Mouse (Mus musculus): ENCODE results near the gene Iqcc. TPM values are rescaled to one million over a fixed set of nuclear protein-coding genes. Genes with fewer than 3 reads are reported as not detected.

Gene Iqcc
- polyA plus RNA-seq, 1 experiment from 2014 or later: 34.8 TPM

GRCm38 (mm10) chr4:129617121-129617641 lies 1.7 kb downstream of the Iqcc start:
- 97% methylated on average over 7 of the region's 7 CpGs for WGBS
- Histone ChIP-seq H3K36me3 (replicated peaks) (peaks cover 26% of the 10 kb centered on the region), H3K4me3 (no peak overlapping the region), H3K4me1 (peaks cover 21% of the 10 kb centered on the region), H3K27me3 (ENCODE audit: poor library complexity, severe bottlenecking) (no peaks in the 10 kb centered on the region), H3K27ac (no peak overlapping the region), H3K9me3 (no peaks in the 10 kb centered on the region)
- DNase-seq (ENCODE audit: extremely low spot score, low spot score): no peak

- 91% methylated on average over 3 of the region's 3 CpGs for WGBS
- H3K27ac ChIP-seq: no peak overlapping the region
- DNase-seq (ENCODE audit: extremely low spot score, low spot score): no peak
Observed at GRCm38 (mm10) chr4:129616631-129617030, 2.3 kb downstream of the Iqcc start.

GRCm38 (mm10) chr4:129615801-129616290 lies 3.1 kb downstream of the Iqcc start:
- H3K27ac ChIP-seq: no peak overlapping the region
- 94% methylated on average over 9 of the region's 9 CpGs for WGBS
- no peaks in the 10 kb centered on the region for H3K9me3 ChIP-seq
- no peaks in the 10 kb centered on the region for H3K27me3 ChIP-seq (ENCODE audit: poor library complexity, severe bottlenecking)
- no peak for DNase-seq (ENCODE audit: extremely low spot score, low spot score)
- H3K4me1 ChIP-seq: peaks cover 18% of the 10 kb centered on the region
- no peak overlapping the region for H3K4me3 ChIP-seq
- H3K36me3 ChIP-seq (replicated peaks): peaks cover 26% of the 10 kb centered on the region

More at GRCm38 (mm10) chr4:129616631-129617030, 2.3 kb downstream of the Iqcc start:
- no peaks in the 10 kb centered on the region for H3K27me3 ChIP-seq (ENCODE audit: poor library complexity, severe bottlenecking)
- peaks cover 18% of the 10 kb centered on the region for H3K4me1 ChIP-seq
- no peaks in the 10 kb centered on the region for H3K9me3 ChIP-seq
- H3K4me3 ChIP-seq: no peak overlapping the region; the same call in 1 of the 2 replicates
- peaks cover 26% of the 10 kb centered on the region for H3K36me3 ChIP-seq (replicated peaks)

- DNase-seq (ENCODE audit: extremely low spot score, low spot score): no peak
- no peak within 1 kb of the TSS for H3K27ac ChIP-seq
- WGBS: 88% methylated on average over 6 of the region's 6 CpGs
Observed at GRCm38 (mm10) chr4:129614093-129614492, 4.8 kb downstream of the Iqcc start, which contains the start of gene Dcdc2b. TSS of gene Dcdc2b (minus strand) at chr4:129614257.

GRCm38 (mm10) chr4:129610472-129610871 lies 8.4 kb downstream of the Iqcc start:
- Histone ChIP-seq H3K27ac (no peak overlapping the region), H3K4me1 (peaks cover 4% of the 10 kb centered on the region; the same call in 1 of the 2 replicates), H3K27me3 (ENCODE audit: poor library complexity, severe bottlenecking) (no peaks in the 10 kb centered on the region), H3K36me3 (replicated peaks) (peaks cover 54% of the 10 kb centered on the region), H3K9me3 (no peaks in the 10 kb centered on the region), H3K4me3 (no peak overlapping the region)
- no peak for DNase-seq (ENCODE audit: extremely low spot score, low spot score)
- WGBS: 75% methylated on average over 4 of the region's 4 CpGs

More at GRCm38 (mm10) chr4:129614093-129614492, 4.8 kb downstream of the Iqcc start, which contains the start of gene Dcdc2b:
- no peaks in the 10 kb centered on the region for H3K27me3 ChIP-seq (ENCODE audit: poor library complexity, severe bottlenecking)
- peaks cover 14% of the 10 kb centered on the region for H3K4me1 ChIP-seq
- no peak within 1 kb of the TSS for H3K4me3 ChIP-seq
- H3K9me3 ChIP-seq: no peaks in the 10 kb centered on the region
- H3K36me3 ChIP-seq (replicated peaks): peaks cover 43% of the 10 kb centered on the region

GRCm38 (mm10) chr4:129610026-129610425 lies 8.9 kb downstream of the Iqcc start:
- no peak overlapping the region for H3K4me3 ChIP-seq
- no peak for DNase-seq (ENCODE audit: extremely low spot score, low spot score)
- H3K4me1 ChIP-seq: peaks cover 4% of the 10 kb centered on the region; the same call in 1 of the 2 replicates
- peaks cover 58% of the 10 kb centered on the region for H3K36me3 ChIP-seq (replicated peaks)
- no peaks in the 10 kb centered on the region for H3K27me3 ChIP-seq (ENCODE audit: poor library complexity, severe bottlenecking)
- H3K27ac ChIP-seq: no peak overlapping the region
- H3K9me3 ChIP-seq: no peaks in the 10 kb centered on the region
- 78% methylated on average over 4 of the region's 4 CpGs for WGBS

GRCm38 (mm10) chr4:129609139-129609631 lies 9.7 kb downstream of the Iqcc start:
- DNase-seq (ENCODE audit: extremely low spot score, low spot score): no peak
- peaks cover 4% of the 10 kb centered on the region; the same call in 1 of the 2 replicates for H3K4me1 ChIP-seq
- no peak overlapping the region for H3K27ac ChIP-seq
- H3K4me3 ChIP-seq: no peak overlapping the region
- 87% methylated on average over 12 of the region's 12 CpGs for WGBS
- H3K36me3 ChIP-seq (replicated peaks): peaks cover 66% of the 10 kb centered on the region
- no peaks in the 10 kb centered on the region for H3K9me3 ChIP-seq
- H3K27me3 ChIP-seq (ENCODE audit: poor library complexity, severe bottlenecking): no peaks in the 10 kb centered on the region

- H3K27ac ChIP-seq: 0 out of 2 replicates have a peak overlapping the region, but pooled peaks have one; percentile 51
- H3K36me3 ChIP-seq (replicated peaks): peaks cover 69% of the 10 kb centered on the region
- 41% methylated on average over 7 of the region's 7 CpGs for WGBS
Observed at GRCm38 (mm10) chr4:129608426-129609025, 10.4 kb downstream of the Iqcc start.

GRCm38 (mm10) chr4:129600233-129601158 lies 18.4 kb downstream of the Iqcc start, which contains the start of the genes Eif3i and Tmem234:
TSS of gene Eif3i (minus strand) at chr4:129600648.
TSS of gene Tmem234 (plus strand) at chr4:129600668.
- H3K4me3 ChIP-seq: peak within 1 kb of the TSS; percentile 98
- H3K9me3 ChIP-seq: no peaks in the 10 kb centered on the region
- peaks cover 74% of the 10 kb centered on the region for H3K36me3 ChIP-seq (replicated peaks)
- peak; percentile 88 for DNase-seq (ENCODE audit: extremely low spot score, low spot score)
- H3K27ac ChIP-seq: peak within 1 kb of the TSS; percentile 92
- under 1% methylated on average over 74 of the region's 74 CpGs for WGBS
- H3K4me1 ChIP-seq: peaks cover 33% of the 10 kb centered on the region
- H3K27me3 ChIP-seq (ENCODE audit: poor library complexity, severe bottlenecking): no peaks in the 10 kb centered on the region

More at GRCm38 (mm10) chr4:129608426-129609025, 10.4 kb downstream of the Iqcc start:
- peak; percentile 85 for DNase-seq (ENCODE audit: extremely low spot score, low spot score)
- no peaks in the 10 kb centered on the region for H3K9me3 ChIP-seq
- no peaks in the 10 kb centered on the region for H3K27me3 ChIP-seq (ENCODE audit: poor library complexity, severe bottlenecking)
- H3K4me1 ChIP-seq: peaks cover 4% of the 10 kb centered on the region; the same call in 1 of the 2 replicates
- no peak overlapping the region for H3K4me3 ChIP-seq

- Histone ChIP-seq H3K36me3 (replicated peaks) (peaks cover 41% of the 10 kb centered on the region), H3K27me3 (ENCODE audit: poor library complexity, severe bottlenecking) (no peaks in the 10 kb centered on the region), H3K4me1 (peaks cover 20% of the 10 kb centered on the region), H3K9me3 (no peaks in the 10 kb centered on the region), H3K27ac (no peak overlapping the region), H3K4me3 (no peak overlapping the region)
- no peak for DNase-seq (ENCODE audit: extremely low spot score, low spot score)
- 82% methylated on average over 4 of the region's 4 CpGs for WGBS
Observed at GRCm38 (mm10) chr4:129588865-129589264, 30.0 kb downstream of the Iqcc start.

- H3K9me3 ChIP-seq: no peaks in the 10 kb centered on the region
- H3K27ac ChIP-seq: no peak overlapping the region
- peaks cover 22% of the 10 kb centered on the region for H3K36me3 ChIP-seq (replicated peaks)
- WGBS: 46% methylated on average over 1 of the region's 1 CpGs
- DNase-seq (ENCODE audit: extremely low spot score, low spot score): no peak
- H3K4me3 ChIP-seq: no peak overlapping the region
- H3K27me3 ChIP-seq (ENCODE audit: poor library complexity, severe bottlenecking): no peaks in the 10 kb centered on the region
- peaks cover 20% of the 10 kb centered on the region for H3K4me1 ChIP-seq
Observed at GRCm38 (mm10) chr4:129586943-129587342, 32.0 kb downstream of the Iqcc start.

- Histone ChIP-seq H3K36me3 (replicated peaks) (peaks cover 10% of the 10 kb centered on the region), H3K4me3 (peak overlapping the region; percentile 57), H3K27me3 (ENCODE audit: poor library complexity, severe bottlenecking) (no peaks in the 10 kb centered on the region), H3K9me3 (no peaks in the 10 kb centered on the region), H3K4me1 (peaks cover 20% of the 10 kb centered on the region), H3K27ac (peak overlapping the region; percentile 78)
- DNase-seq (ENCODE audit: extremely low spot score, low spot score): no peak
- WGBS: 81% methylated on average over 9 of the region's 9 CpGs
Observed at GRCm38 (mm10) chr4:129585773-129586172, 33.1 kb downstream of the Iqcc start.
